Mouse (Mus musculus): ENCODE data around the gene Acsbg2. TPM values are rescaled to one million over a fixed set of nuclear protein-coding genes. Genes with fewer than 3 reads are reported as not detected.

The Acsbg2 gene
- total RNA-seq, 1 experiment, result 0.58 TPM

- H3K9ac ChIP-seq (ENCODE audit: insufficient read depth, low read depth, low read length, poor library complexity, severe bottlenecking), result peak overlapping the region; percentile 53; the same call in 1 of the 2 replicates
- DNase-seq (ENCODE audit: low read depth, low spot score), result peak; percentile 82
- H3K36me3 ChIP-seq (ENCODE audit: control insufficient read depth, insufficient read depth, low read length, poor library complexity, severe bottlenecking), result no peaks in the 10 kb centered on the region
- no peak overlapping the region for H3K4me3 ChIP-seq (ENCODE audit: insufficient read depth in 1 of 2, low read depth in 1 of 2, low read length in 2 of 2, poor library complexity in 1 of 2, severe bottlenecking in 1 of 2)
- in situ Hi-C loops (cut with MboI; ENCODE audit: low sequenced_read_pairs in 2 of 2, unreplicated experiment in 2 of 2), result no loop called here
- H3K4me1 ChIP-seq (ENCODE audit: control insufficient read depth in 2 of 2, insufficient read depth in 2 of 2, low read length in 2 of 2, poor library complexity in 1 of 2), result peaks cover 8 to 18% of the 10 kb centered on the region in 2 experiments
- TF ChIP-seq ZNF384 (IDR thresholded peaks at IDR 0.05; ENCODE audit: low read depth, low read length) (no peak), ZC3H11A (IDR thresholded peaks at IDR 0.05; ENCODE audit: borderline replicate concordance, low read depth, low read length) (no peak), HCFC1 (IDR thresholded peaks at IDR 0.05; ENCODE audit: borderline replicate concordance, insufficient read depth, low read length) (no peak), CHD2 (IDR thresholded peaks at IDR 0.05; ENCODE audit: low read depth, low read length) (no peak), MAFK (IDR thresholded peaks at IDR 0.05; ENCODE audit: insufficient read depth, low read depth, low read length) (no peak)
- H3K9me3 ChIP-seq (ENCODE audit: control insufficient read depth, insufficient read depth, low read depth, low read length), result no peaks in the 10 kb centered on the region
- H3K27ac ChIP-seq (ENCODE audit: insufficient read depth, low read depth, low read length, poor library complexity, severe bottlenecking), result no peak overlapping the region; the same call in 1 of the 2 replicates
Measured at GRCm38 (mm10) chr17:56861197-56861596, 13.1 kb downstream of the Acsbg2 start.

GRCm38 (mm10) chr17:56858922-56859321 lies 15.3 kb downstream of the Acsbg2 start:
- Histone ChIP-seq H3K27ac (ENCODE audit: insufficient read depth, low read depth, low read length, poor library complexity, severe bottlenecking) (no peak overlapping the region), H3K4me1 (ENCODE audit: control insufficient read depth in 2 of 2, insufficient read depth in 2 of 2, low read length in 2 of 2, poor library complexity in 1 of 2) (peaks cover 8 to 13% of the 10 kb centered on the region in 2 experiments), H3K4me3 (ENCODE audit: insufficient read depth in 1 of 2, low read depth in 1 of 2, low read length in 2 of 2, poor library complexity in 1 of 2, severe bottlenecking in 1 of 2) (no peak overlapping the region), H3K9me3 (ENCODE audit: control insufficient read depth, insufficient read depth, low read depth, low read length) (no peaks in the 10 kb centered on the region), H3K36me3 (ENCODE audit: control insufficient read depth, insufficient read depth, low read length, poor library complexity, severe bottlenecking) (no peaks in the 10 kb centered on the region), H3K9ac (ENCODE audit: insufficient read depth, low read depth, low read length, poor library complexity, severe bottlenecking) (no peak overlapping the region; the same call in 1 of the 2 replicates)
- TF ChIP-seq ZC3H11A (IDR thresholded peaks at IDR 0.05; ENCODE audit: borderline replicate concordance, low read depth, low read length) (no peak), MAFK (IDR thresholded peaks at IDR 0.05; ENCODE audit: insufficient read depth, low read depth, low read length) (no peak), HCFC1 (IDR thresholded peaks at IDR 0.05; ENCODE audit: borderline replicate concordance, insufficient read depth, low read length) (no peak), ZNF384 (IDR thresholded peaks at IDR 0.05; ENCODE audit: low read depth, low read length) (no peak), CHD2 (IDR thresholded peaks at IDR 0.05; ENCODE audit: low read depth, low read length) (no peak)
- in situ Hi-C loops (cut with MboI; ENCODE audit: low sequenced_read_pairs in 2 of 2, unreplicated experiment in 2 of 2), result no loop called here
- no peak for DNase-seq (ENCODE audit: low read depth, low spot score)

- peak; percentile 84 for DNase-seq (ENCODE audit: low read depth, low spot score)
- Histone ChIP-seq H3K4me1 (ENCODE audit: control insufficient read depth in 2 of 2, insufficient read depth in 2 of 2, low read length in 2 of 2, poor library complexity in 1 of 2) (peaks cover 8 to 13% of the 10 kb centered on the region in 2 experiments), H3K36me3 (ENCODE audit: control insufficient read depth, insufficient read depth, low read length, poor library complexity, severe bottlenecking) (no peaks in the 10 kb centered on the region), H3K27ac (ENCODE audit: insufficient read depth, low read depth, low read length, poor library complexity, severe bottlenecking) (no peak overlapping the region), H3K9ac (ENCODE audit: insufficient read depth, low read depth, low read length, poor library complexity, severe bottlenecking) (no peak overlapping the region), H3K4me3 (ENCODE audit: insufficient read depth in 1 of 2, low read depth in 1 of 2, low read length in 2 of 2, poor library complexity in 1 of 2, severe bottlenecking in 1 of 2) (no peak overlapping the region), H3K9me3 (ENCODE audit: control insufficient read depth, insufficient read depth, low read depth, low read length) (no peaks in the 10 kb centered on the region)
- in situ Hi-C loops (cut with MboI; ENCODE audit: low sequenced_read_pairs in 2 of 2, unreplicated experiment in 2 of 2), result no loop called here
- TF ChIP-seq CHD2 (IDR thresholded peaks at IDR 0.05; ENCODE audit: low read depth, low read length), result no peak
- TF ChIP-seq ZNF384 (IDR thresholded peaks at IDR 0.05; ENCODE audit: low read depth, low read length), result no peak
- no peak for TF ChIP-seq MAFK (IDR thresholded peaks at IDR 0.05; ENCODE audit: insufficient read depth, low read depth, low read length)
- TF ChIP-seq HCFC1 (IDR thresholded peaks at IDR 0.05; ENCODE audit: borderline replicate concordance, insufficient read depth, low read length), result peak; percentile 15; the same call in 1 of the 2 replicates
- peak; percentile 87; the same call in 1 of the 2 replicates for TF ChIP-seq ZC3H11A (IDR thresholded peaks at IDR 0.05; ENCODE audit: borderline replicate concordance, low read depth, low read length)
Measured at GRCm38 (mm10) chr17:56858216-56858615, 16.0 kb downstream of the Acsbg2 start.

- Histone ChIP-seq H3K36me3 (ENCODE audit: control insufficient read depth, insufficient read depth, low read length, poor library complexity, severe bottlenecking) (no peaks in the 10 kb centered on the region), H3K4me3 (ENCODE audit: insufficient read depth in 1 of 2, low read depth in 1 of 2, low read length in 2 of 2, poor library complexity in 1 of 2, severe bottlenecking in 1 of 2) (no peak overlapping the region), H3K9me3 (ENCODE audit: control insufficient read depth, insufficient read depth, low read depth, low read length) (no peaks in the 10 kb centered on the region), H3K27ac (ENCODE audit: insufficient read depth, low read depth, low read length, poor library complexity, severe bottlenecking) (no peak overlapping the region), H3K4me1 (ENCODE audit: control insufficient read depth in 2 of 2, insufficient read depth in 2 of 2, low read length in 2 of 2, poor library complexity in 1 of 2) (peaks cover 4 to 5% of the 10 kb centered on the region in 2 experiments; a peak in 3 of 4 replicates), H3K9ac (ENCODE audit: insufficient read depth, low read depth, low read length, poor library complexity, severe bottlenecking) (no peak overlapping the region)
- no peak for DNase-seq (ENCODE audit: low read depth, low spot score)
- no peak for TF ChIP-seq CHD2 (IDR thresholded peaks at IDR 0.05; ENCODE audit: low read depth, low read length)
- no peak for TF ChIP-seq ZC3H11A (IDR thresholded peaks at IDR 0.05; ENCODE audit: borderline replicate concordance, low read depth, low read length)
- no peak for TF ChIP-seq ZNF384 (IDR thresholded peaks at IDR 0.05; ENCODE audit: low read depth, low read length)
- TF ChIP-seq MAFK (IDR thresholded peaks at IDR 0.05; ENCODE audit: insufficient read depth, low read depth, low read length), result no peak
- TF ChIP-seq HCFC1 (IDR thresholded peaks at IDR 0.05; ENCODE audit: borderline replicate concordance, insufficient read depth, low read length), result no peak
- in situ Hi-C loops (cut with MboI; ENCODE audit: low sequenced_read_pairs in 2 of 2, unreplicated experiment in 2 of 2), result no loop called here
Measured at GRCm38 (mm10) chr17:56855421-56855820, 18.8 kb downstream of the Acsbg2 start.
